Mouse (Mus musculus) ES-E14 (cell line): ENCODE measurements around the gene Dnajc27.

Source experiments
- CHD2 ChIP-seq: IDR thresholded peaks from 2 replicates; pipeline ENCODE4 v1.6.1; 2014; ENCODE audit warnings: mild to moderate bottlenecking, low read depth, low read length, inconsistent platforms
- HCFC1 ChIP-seq: IDR thresholded peaks from 2 replicates; pipeline ENCODE4 v1.6.1; 2012; ENCODE audit warnings: low read length, inconsistent platforms, borderline replicate concordance; ENCODE audit not compliant: insufficient read depth
- MAFK ChIP-seq: IDR thresholded peaks from 2 replicates; pipeline ENCODE4 v1.6.1; 2014; ENCODE audit warnings: mild to moderate bottlenecking, low read depth, low read length, inconsistent platforms; ENCODE audit not compliant: insufficient read depth
- ZC3H11A ChIP-seq: IDR thresholded peaks from 2 replicates; pipeline ENCODE4 v1.6.1; 2012; ENCODE audit warnings: low read depth, mild to moderate bottlenecking, inconsistent platforms, low read length, borderline replicate concordance
- ZNF384 ChIP-seq: IDR thresholded peaks from 2 replicates; pipeline ENCODE4 v1.6.1; 2012; ENCODE audit warnings: low read depth, low read length, inconsistent platforms

DNA sequence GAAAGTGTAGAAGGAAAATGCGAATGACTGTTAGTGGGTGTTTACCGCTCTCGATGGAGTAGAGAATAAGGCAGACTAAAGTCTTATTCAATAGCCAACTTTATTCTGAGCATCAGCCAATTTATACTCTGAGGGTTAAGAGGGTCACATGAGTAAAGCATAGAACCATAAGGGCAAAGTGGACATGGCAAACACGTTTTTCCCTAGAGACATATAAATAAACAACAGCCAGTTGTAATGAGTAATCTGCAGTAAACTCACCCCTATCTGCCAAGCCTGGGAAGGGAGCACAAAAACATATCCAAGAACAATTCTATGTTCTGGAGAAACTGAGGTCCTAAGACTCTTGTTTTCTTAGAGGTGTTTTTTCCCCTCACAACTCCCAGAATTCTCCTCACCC lies 13.8 kb upstream of the Dnajc27 start:
- TF ChIP-seq ZC3H11A (no peak), HCFC1 (no peak), ZNF384 (no peak), MAFK (no peak), CHD2 (no peak)
